Mouse (Mus musculus): ENCODE measurements around the gene Raph1.
A peak's percentile ranks its signal among the peaks of the same experiment; 100 is the strongest.
"Not testable (repeated sequence)": the region's sequence is repeated elsewhere in the genome, so short reads cannot be mapped to it uniquely, and the experiment has no call there.

The Raph1 gene

DNA sequence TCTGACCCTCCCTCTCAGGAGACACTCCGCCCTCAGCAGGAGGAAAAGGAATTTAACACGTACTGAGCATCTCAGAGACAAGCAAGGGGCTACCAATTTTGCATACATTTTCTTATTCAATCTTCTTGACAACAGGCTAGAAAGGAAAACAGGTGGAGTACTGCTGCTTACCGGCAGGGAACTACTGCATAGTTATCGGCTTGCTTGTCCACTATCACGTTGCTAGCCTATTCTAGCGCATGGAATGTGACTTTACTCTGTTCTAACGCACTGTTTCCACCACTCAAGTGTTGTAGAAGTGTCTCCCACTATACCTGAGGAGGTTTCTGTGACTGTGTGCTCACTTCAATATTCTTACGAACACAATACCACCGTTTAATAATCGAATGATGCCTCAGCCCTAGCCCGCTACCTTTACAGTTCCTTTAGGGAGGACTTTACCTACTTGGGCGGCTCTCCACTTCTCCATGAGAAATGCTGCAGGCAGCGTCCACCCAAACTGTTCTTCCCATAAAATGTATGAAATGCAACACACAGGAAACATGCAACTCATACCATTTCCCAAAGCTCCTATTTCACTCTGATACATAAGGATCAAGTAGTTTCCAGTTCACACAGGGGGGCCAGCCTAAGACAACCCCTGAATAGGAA is 1.5 kb downstream of the Raph1 start:
- DNase-seq (ENCODE audit: low read depth, low spot score) = no peak

DNA sequence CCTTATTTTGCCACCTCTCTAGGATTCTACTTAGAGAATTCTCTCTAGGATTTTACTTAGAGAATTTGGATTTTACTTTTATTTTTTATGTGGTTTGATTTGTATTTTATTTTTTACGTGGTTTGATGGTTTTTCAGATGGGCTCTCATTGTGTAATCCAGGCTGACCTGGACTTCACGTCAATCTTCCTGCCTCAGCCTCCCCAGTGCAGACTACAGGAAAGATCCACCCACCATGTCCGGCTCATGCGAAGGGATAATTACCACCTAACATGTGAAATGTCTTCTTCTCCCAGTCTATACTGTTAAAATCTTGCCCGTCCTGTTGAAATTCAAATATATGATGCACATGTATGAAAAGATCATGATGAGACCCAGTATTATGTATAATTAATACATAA is 2.2 kb downstream of the Raph1 start:
- no peak for DNase-seq (ENCODE audit: low read depth, low spot score)

GRCm38 (mm10) chr1:60563021-60563420 is 3.9 kb downstream of the Raph1 start:
- DNase-seq (ENCODE audit: low read depth, low spot score) = no peak

- no peak for DNase-seq (ENCODE audit: low read depth, low spot score)
Observed at GRCm38 (mm10) chr1:60543681-60544080, 23.2 kb downstream of the Raph1 start.

DNA sequence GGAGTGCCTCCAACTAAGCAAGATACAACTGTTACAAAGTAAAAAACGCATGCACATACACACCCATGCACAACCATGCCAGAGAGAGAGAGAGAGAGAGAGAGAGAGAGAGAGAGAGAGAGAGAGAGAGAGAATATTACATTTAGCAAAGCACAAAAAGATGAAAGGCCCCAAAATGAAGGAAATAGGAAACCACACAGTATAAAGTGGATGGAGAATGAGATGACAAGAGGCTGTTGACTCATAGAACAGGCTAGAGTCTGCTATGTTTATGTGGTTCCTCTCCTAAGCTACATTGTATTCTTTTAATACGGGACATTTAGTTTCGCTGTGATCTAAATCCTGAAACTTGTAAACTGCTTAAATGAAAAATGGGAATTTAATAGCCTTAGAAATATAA is 27.6 kb downstream of the Raph1 start:
- DNase-seq (ENCODE audit: low read depth, low spot score) = no peak

GRCm38 (mm10) chr1:60534932-60535331 is 32.0 kb downstream of the Raph1 start:
- peak; percentile 0 for DNase-seq (ENCODE audit: low read depth, low spot score)

- DNase-seq (ENCODE audit: low read depth, low spot score) = no peak
Observed at GRCm38 (mm10) chr1:60530636-60531035, 36.3 kb downstream of the Raph1 start.

GRCm38 (mm10) chr1:60530107-60530506 is 36.8 kb downstream of the Raph1 start:
- no peak for DNase-seq (ENCODE audit: low read depth, low spot score)

- no peak for DNase-seq (ENCODE audit: low read depth, low spot score)
Observed at GRCm38 (mm10) chr1:60510584-60510983, 56.3 kb downstream of the Raph1 start.

GRCm38 (mm10) chr1:60503456-60503855 is 63.4 kb downstream of the Raph1 start:
- DNase-seq (ENCODE audit: low read depth, low spot score) = no peak

DNA sequence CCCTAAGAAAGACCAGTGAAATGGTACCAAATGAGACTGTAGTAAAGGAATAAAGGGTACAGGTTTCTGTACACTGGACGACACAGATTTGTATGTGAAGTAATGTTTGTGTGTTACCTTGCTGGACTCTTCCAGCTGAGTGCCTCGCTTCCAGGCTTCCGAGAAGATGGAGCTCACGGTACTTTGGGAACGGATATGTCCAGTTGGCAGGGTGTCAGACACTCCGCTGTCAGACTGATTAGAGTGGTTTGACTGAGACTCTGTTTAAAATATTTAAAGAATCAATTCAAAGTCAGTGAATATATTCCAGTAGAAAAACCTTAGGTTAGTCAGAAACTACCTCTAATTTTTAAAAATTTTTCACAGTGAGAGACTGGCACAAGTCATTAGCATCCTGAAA is 73.5 kb downstream of the Raph1 start:
- DNase-seq (ENCODE audit: low read depth, low spot score) = no peak

DNA sequence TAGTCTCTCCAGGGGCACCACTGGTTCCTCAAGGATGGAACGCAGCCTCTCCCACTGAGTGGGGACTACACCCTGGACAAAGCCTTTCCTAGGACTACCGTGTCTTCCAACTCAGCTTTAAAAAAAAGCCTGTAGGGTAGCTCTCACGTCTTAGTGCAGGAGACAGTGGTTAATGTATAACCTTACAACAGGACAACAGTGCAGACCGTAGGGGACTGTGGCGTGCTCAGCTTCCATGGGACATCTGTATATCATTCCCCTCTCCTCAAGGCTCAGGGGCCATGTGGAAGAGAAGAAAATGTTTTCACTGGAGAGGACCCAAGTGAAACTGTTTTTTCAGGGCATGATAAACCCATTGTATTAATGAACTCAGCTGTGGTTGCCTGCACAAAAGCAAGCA is 74.5 kb downstream of the Raph1 start:
- no peak for DNase-seq (ENCODE audit: low read depth, low spot score)

GRCm38 (mm10) chr1:60490510-60490909 is 76.4 kb downstream of the Raph1 start:
- DNase-seq (ENCODE audit: low read depth, low spot score) = no peak

DNA sequence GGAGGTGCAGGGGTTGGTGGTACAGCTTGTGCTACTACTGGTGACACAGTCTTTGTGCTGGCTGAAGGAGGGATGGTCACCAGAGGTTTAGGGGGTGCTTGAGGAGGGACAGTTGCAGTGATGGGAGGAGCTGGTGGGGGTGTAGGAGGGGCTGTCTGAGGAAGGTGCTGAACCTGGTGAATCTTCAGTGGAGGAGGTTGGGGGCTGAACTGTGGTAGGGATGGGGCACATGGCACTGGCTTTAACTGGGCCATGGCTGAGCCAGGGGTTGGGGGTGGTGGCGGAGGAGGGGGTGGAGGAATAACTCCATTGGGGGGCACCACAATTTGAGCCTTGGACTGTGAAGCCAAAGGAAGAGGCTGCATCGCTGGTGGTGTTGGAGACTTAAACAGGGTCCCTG is 77.2 kb downstream of the Raph1 start:
- DNase-seq (ENCODE audit: low read depth, low spot score) = no peak

GRCm38 (mm10) chr1:60488635-60489034 is 78.3 kb downstream of the Raph1 start:
- DNase-seq (ENCODE audit: low read depth, low spot score) = no peak

GRCm38 (mm10) chr1:60485649-60486048 is 81.3 kb downstream of the Raph1 start:
- DNase-seq (ENCODE audit: low read depth, low spot score) = no peak

DNA sequence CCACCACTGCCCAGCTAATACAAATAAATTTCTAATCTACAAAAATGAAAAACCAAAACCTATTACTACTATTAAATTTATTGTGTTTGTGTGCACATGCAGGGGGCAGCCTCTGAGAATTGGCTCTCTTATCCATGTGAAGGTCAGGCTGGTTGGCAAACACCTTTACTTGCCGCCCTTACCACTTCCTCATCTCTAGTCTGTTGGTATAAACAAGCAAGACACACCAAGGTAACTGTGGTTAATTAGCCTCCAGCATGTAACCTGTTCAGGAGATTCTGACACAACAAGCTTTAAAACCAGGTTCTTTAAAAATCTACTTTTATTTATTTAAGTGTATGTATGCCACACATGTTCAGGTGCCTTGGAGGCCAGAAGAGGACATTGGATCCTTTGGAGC is 84.0 kb downstream of the Raph1 start:
- no peak for DNase-seq (ENCODE audit: low read depth, low spot score)

GRCm38 (mm10) chr1:60481561-60481960 is 85.3 kb downstream of the Raph1 start:
- no peak for DNase-seq (ENCODE audit: low read depth, low spot score)

DNA sequence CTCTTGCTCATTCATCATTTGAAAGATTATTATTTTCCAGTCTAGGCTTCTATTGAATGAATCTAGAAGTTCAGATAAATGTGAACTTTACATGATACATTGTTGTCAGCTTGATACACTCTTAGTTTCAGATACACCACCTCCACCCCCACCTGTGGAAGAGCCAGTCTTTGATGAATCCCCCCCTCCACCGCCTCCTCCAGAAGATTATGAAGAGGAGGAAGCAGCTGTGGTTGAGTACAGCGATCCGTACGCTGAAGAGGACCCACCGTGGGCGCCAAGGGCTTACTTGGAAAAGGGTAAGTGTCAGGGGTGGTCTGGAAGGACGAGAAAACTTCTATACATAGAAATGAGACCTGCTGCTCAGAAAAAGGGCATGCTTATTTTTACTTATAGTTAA is 96.4 kb downstream of the Raph1 start:
- no peak for DNase-seq (ENCODE audit: low read depth, low spot score)

DNA sequence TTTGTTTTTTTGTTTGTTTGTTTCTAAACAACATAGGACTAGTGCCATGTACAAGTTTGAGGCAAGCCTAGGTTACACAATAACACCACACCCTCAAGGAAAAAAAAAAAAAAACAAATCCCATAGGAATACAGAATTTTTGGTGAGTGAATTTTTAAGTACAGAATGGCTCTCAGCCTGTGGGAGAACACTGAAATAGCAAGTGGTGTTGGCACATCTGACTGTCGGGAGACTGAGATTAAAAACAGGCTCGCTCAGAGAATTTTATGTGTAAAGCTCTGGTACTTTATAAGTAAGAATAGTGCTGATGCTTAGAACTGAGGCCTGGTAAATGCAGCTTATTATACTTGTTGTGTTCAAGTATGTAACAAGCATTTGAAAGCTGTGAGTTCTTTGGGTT is 97.4 kb downstream of the Raph1 start:
- DNase-seq (ENCODE audit: low read depth, low spot score) = no peak

DNA sequence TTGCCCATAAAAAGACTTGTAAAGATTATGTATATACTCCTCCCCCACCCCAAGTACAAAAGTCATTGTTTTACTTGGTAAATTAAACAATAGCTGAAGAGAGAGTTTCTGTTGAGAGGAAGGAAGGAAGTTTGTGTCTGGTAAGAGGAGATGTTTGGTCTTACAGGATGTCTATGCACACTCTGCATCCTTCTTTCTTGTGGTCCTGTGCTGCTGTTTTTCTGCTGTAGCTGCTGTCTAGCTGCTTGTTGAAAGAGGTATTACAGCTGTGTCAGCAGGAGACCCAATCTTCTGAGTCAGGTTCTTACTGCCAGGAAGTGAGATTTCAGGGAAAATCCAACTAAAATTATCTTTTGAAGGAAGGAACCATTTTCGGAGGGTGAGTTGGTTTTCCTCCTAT is 106.3 kb downstream of the Raph1 start:
- DNase-seq (ENCODE audit: low read depth, low spot score) = no peak

GRCm38 (mm10) chr1:60449896-60450295 is 117.0 kb downstream of the Raph1 start:
- DNase-seq (ENCODE audit: low read depth, low spot score) = no peak

GRCm38 (mm10) chr1:60447067-60447466 is 119.8 kb downstream of the Raph1 start:
- no peak for DNase-seq (ENCODE audit: low read depth, low spot score)

GRCm38 (mm10) chr1:60441438-60441837 is 125.5 kb downstream of the Raph1 start:
- not testable (repeated sequence) for DNase-seq (ENCODE audit: low read depth, low spot score)

Data from retina, adult 2 months (tissue).